Mouse (Mus musculus): ENCODE measurements at regions not wholly inside any gene's neighbourhood (a gene's known extent, or its start where the extent isn't known, plus 50 kb on each side); places are given as distances from the start of the nearest gene placed in this dataset.
A peak's percentile ranks its signal among the peaks of the same experiment; 100 is the strongest.

DNA sequence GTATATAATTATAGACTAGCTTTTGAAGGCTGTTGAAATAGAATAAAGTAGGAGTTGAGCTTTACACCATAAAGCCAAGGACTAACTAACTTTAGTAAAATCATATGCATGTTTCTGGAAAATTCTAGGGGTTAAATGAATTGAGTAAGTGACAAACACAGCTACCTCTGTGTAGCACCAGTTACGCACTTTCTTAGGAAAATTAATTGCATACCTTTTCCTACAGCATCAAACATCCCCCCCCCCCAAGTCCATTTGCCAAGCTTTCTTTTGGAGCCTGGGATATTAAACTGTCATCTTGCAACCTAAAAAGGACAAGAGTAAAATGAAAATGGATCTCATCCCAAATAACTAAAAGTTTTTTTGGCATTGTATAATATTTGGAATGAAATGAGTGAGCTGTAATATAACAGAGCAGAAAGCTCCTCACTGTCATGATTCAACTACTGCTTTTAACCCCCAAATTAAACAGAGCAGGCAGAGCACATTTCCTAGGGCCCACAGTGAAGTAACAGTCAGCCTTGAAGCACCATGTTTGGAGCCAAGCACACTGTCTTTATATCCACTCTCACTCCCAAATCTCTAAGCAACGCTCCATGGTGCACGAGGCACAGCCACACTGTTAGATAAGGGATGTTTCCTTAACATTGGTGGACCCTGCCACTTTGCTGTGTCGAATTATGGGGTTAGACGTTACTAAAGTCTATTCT, 210.9 kb upstream of the Rgmb start:
- Histone ChIP-seq H3K36me3 (no peaks in the 10 kb centered on the region), H3K4me2 (no peak overlapping the region), H3K9me3 (replicated peaks) (no peaks in the 10 kb centered on the region), H3K9ac (no peak overlapping the region), H3K4me3 (replicated peaks) (no peak overlapping the region), H3K27ac (no peak overlapping the region), H3K27me3 (no peaks in the 10 kb centered on the region), H3K4me1 (replicated peaks) (no peaks in the 10 kb centered on the region)
- DNase-seq (no peak), ATAC-seq (ENCODE audit: low read depth) (no peak)
- 49% methylated on average over 5 of the region's 5 CpGs for WGBS (ENCODE audit: insufficient replicate concordance)

DNA sequence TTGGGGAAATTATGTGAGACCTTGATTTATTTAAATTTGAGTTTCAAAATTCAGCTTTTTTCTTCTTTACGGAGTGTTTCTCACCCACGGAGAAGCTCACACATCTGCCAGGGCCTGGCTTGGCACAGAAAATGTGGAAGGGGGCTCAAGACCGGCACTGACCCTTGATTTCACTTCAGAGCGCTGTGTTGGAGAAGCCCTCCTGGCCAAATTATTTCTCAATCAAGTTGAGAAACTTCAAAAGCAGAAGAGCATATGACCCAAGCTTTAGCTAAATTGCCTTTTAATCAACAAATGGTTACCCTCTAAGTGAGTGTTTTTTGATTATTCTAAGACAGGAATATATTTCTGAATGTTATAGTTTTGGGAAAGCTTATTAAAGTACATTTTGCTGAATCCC, 197.2 kb upstream of the Rgmb start:
- ATAC-seq (ENCODE audit: low read depth) (no peak), DNase-seq (no peak)
- Histone ChIP-seq H3K9me3 (replicated peaks) (no peaks in the 10 kb centered on the region), H3K4me1 (replicated peaks) (no peaks in the 10 kb centered on the region), H3K27ac (no peak overlapping the region), H3K27me3 (no peaks in the 10 kb centered on the region), H3K4me3 (replicated peaks) (no peak overlapping the region), H3K9ac (no peak overlapping the region), H3K4me2 (no peak overlapping the region), H3K36me3 (no peaks in the 10 kb centered on the region)
- 58% methylated on average over 4 of the region's 4 CpGs for WGBS (ENCODE audit: insufficient replicate concordance)

DNA sequence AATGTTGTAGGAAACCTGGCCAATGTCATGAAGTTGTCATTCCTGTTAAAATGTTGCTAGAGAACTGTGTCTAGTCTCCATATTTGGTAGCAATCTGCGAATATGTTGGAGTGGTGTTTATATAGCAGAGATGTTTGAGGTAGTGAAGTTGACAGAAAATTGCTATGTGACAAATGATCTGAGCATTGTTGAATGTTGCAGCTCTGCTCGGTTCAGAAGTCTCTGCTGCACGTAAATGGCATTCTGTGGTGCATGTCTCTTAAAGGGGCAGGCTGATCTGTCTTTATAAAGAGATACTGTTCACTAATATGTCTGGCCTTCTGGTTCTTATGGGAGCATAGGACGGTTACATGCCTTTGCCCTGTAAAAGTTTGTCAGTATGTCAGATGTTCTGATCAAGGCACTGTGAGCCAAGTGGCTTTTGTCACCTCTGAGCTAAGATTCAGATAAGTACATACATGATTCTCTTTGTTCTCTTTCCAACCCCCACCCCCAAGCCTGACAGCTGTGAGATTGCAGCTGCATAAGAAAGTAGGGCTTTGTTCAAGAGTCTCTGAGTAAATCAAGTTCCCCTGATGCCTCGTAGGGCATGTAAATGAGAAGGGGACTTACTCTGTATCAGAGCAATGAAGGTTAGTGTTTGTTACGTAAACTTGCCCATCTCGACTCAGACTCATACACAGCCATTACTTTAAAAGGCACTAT, 174.2 kb upstream of the Rgmb start:
- Histone ChIP-seq H3K36me3 (no peaks in the 10 kb centered on the region), H3K27me3 (no peaks in the 10 kb centered on the region), H3K27ac (no peak overlapping the region), H3K4me3 (replicated peaks) (no peak overlapping the region), H3K9me3 (replicated peaks) (no peaks in the 10 kb centered on the region), H3K4me2 (no peak overlapping the region), H3K9ac (no peak overlapping the region), H3K4me1 (replicated peaks) (no peaks in the 10 kb centered on the region)
- no peak for ATAC-seq (ENCODE audit: low read depth)
- 40% methylated on average over 7 of the region's 7 CpGs for WGBS (ENCODE audit: insufficient replicate concordance)
- DNase-seq = no peak

DNA sequence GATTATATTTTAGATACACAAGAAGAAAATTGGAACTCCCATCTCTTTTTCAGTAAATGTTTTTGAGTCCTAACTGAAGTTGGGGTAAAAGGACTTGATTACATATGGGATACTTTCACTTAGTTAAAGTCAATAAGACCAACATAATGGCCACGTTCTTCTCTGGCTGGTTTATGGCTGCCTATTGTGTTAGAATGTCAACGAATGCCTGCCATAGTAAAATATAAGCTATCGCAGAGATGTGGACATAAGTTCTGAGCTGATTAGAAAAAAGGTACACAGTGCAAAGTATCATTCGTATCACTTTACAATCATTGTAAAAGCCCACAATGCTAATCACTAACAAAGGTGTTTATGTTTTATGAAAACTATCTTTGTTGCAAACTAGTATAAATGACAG, 173.2 kb upstream of the Rgmb start:
- Histone ChIP-seq H3K4me3 (replicated peaks) (no peak overlapping the region), H3K36me3 (no peaks in the 10 kb centered on the region), H3K4me2 (no peak overlapping the region), H3K27me3 (no peaks in the 10 kb centered on the region), H3K27ac (no peak overlapping the region), H3K9ac (no peak overlapping the region), H3K9me3 (replicated peaks) (no peaks in the 10 kb centered on the region), H3K4me1 (replicated peaks) (no peaks in the 10 kb centered on the region)
- no peak for ATAC-seq (ENCODE audit: low read depth)
- DNase-seq = no peak
- WGBS (ENCODE audit: insufficient replicate concordance) = 54% methylated on average over 4 of the region's 4 CpGs

DNA sequence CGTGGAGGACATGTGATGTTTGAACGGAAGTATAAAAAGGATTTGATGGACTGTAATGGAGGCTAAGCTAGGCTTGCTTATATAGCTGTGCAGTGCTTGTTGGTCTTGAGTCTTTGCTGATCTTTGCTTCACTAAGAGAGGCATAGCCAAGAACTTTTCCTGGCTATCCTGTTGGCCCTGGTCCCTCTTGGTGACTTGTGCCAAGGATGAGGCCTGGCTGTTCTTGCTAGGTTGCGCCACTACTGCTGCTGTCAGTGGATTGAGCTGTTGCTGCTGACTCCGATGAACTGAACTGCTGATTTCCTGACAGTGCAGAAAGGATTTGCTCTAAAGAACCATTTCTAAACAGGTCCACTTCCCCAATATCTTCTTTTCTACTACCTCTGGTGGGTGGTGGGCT, 167.9 kb upstream of the Rgmb start:
- Histone ChIP-seq H3K4me1 (replicated peaks) (no peaks in the 10 kb centered on the region), H3K9me3 (replicated peaks) (no peaks in the 10 kb centered on the region), H3K4me3 (replicated peaks) (no peak overlapping the region), H3K27ac (no peak overlapping the region), H3K9ac (no peak overlapping the region), H3K36me3 (no peaks in the 10 kb centered on the region), H3K4me2 (no peak overlapping the region), H3K27me3 (no peaks in the 10 kb centered on the region)
- DNase-seq (no peak), ATAC-seq (ENCODE audit: low read depth) (no peak)
- 69% methylated on average over 4 of the region's 4 CpGs for WGBS (ENCODE audit: insufficient replicate concordance)

DNA sequence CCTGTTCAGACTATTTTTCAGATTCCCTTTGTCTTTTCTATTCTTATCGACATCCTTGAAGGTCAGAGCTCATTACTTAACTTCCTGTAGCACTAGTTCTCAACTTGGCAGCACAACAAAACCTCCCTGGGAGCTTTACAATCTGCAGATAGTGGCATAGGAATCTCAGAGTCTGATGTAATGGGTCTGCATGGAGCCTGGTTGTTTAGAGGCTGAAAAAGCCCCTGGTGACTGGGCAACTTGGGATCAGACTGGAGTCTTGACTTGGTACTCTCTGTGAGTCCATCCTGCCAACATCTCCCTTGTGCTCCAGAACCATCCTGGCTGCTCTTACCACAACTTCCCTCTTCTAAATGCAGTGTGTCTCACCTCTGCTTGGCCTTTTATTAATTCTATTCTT, 166.4 kb upstream of the Rgmb start:
- no peak overlapping the region for H3K4me3 ChIP-seq (replicated peaks)
- DNase-seq = no peak
- H3K4me2 ChIP-seq = no peak overlapping the region
- WGBS (ENCODE audit: insufficient replicate concordance) = 8% methylated on average over 1 of the region's 1 CpGs
- no peak overlapping the region for H3K9ac ChIP-seq
- no peaks in the 10 kb centered on the region for H3K9me3 ChIP-seq (replicated peaks)
- no peak overlapping the region for H3K27ac ChIP-seq
- H3K27me3 ChIP-seq = no peaks in the 10 kb centered on the region
- H3K4me1 ChIP-seq (replicated peaks) = no peaks in the 10 kb centered on the region
- ATAC-seq (ENCODE audit: low read depth) = no peak
- no peaks in the 10 kb centered on the region for H3K36me3 ChIP-seq

DNA sequence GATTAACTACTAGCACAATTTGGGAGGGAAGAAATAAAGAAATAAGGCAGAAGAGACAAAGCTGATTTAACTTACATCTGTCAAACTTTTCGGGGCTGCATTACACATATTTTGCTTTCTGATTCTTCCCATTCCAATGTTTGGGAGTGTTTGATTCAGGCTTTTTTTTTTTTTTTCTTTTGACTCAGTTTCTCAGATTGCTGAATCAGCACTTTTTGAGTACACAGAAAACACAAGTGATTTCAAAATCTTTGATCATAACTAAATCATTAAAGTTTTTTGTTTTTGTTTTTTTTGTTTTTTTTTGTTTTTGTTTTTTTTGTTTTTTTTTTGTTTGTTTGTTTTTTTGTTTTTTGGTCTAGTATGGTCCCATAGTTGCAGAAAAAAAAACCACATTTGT, 164.7 kb upstream of the Rgmb start:
- Histone ChIP-seq H3K4me3 (replicated peaks) (no peak overlapping the region), H3K9ac (no peak overlapping the region), H3K4me2 (no peak overlapping the region), H3K36me3 (no peaks in the 10 kb centered on the region), H3K9me3 (replicated peaks) (no peaks in the 10 kb centered on the region), H3K27me3 (no peaks in the 10 kb centered on the region), H3K4me1 (replicated peaks) (no peaks in the 10 kb centered on the region), H3K27ac (no peak overlapping the region)
- no peak for ATAC-seq (ENCODE audit: low read depth)
- 46% methylated on average over 1 of the region's 1 CpGs for WGBS (ENCODE audit: insufficient replicate concordance)
- DNase-seq = no peak

DNA sequence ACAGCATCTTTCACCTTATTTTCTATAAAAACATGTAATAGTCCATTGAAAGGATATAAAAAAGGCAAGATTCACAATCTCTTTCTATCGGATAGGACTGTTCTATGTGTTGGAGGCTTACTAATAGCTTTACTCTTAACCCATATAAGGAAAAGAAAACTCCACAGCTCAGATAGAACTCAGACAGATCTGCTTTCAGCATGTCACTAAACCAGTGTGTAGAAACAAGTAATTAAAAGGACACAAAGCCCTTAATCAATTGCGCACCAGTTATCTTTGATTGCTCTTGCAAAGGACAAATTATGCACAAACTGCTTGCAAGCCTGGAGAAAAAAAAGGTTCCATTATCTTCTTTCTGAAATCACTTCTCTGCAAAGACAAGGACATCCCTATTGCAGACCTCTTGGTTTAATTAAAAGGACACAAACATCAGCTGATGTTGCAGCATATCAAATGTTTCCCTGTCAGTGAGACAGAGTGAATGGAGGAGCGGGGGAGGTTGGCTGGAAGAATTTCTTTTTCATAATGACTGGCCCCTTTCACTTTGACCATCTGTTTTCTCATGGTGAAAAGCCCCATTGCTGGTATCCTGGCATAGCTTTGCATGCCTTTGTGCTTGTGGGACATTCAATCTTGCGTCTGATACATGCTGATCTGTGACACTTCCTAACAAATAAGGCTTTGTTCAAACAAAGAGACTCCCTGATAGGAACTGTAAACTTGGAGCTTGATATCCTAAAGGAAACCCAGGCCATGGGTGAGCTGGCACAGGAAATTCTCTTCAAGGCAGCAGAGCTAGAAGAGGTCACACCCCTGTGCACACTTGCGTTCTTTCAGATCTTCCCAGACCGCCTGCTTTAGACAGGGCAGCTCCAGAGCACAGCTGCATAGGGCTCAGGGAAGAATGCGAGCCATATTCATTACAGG, 162.8 kb upstream of the Rgmb start:
- no peaks in the 10 kb centered on the region for H3K4me1 ChIP-seq (replicated peaks)
- H3K36me3 ChIP-seq = no peaks in the 10 kb centered on the region
- DNase-seq (no peak), ATAC-seq (ENCODE audit: low read depth) (peak; percentile 50; the same call in 1 of the 2 replicates)
- 38% methylated on average over 7 of the region's 7 CpGs for WGBS (ENCODE audit: insufficient replicate concordance)
- no peak overlapping the region for H3K4me3 ChIP-seq (replicated peaks)
- H3K4me2 ChIP-seq = no peak overlapping the region
- H3K27ac ChIP-seq = no peak overlapping the region
- H3K9me3 ChIP-seq (replicated peaks) = no peaks in the 10 kb centered on the region
- no peak overlapping the region for H3K9ac ChIP-seq
- no peaks in the 10 kb centered on the region for H3K27me3 ChIP-seq

DNA sequence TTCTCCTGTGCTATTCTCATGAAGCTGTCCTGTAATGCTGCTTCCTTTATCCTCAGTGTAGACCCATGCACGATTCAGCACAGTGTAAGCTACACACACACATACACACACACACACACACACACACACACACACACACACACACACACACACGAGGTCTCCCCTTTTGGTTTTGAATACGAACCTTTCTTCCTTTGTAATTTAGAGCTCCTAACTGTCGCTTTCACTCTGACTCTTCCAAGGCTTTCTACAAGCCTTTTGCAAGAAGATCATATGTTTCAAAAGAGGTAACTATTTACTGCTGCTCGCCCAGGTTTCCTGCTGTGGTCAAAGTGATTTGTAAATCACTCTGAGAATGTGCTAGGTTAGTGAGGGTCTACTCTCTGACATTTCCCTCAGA, 161.1 kb upstream of the Rgmb start:
- no peak for ATAC-seq (ENCODE audit: low read depth)
- Histone ChIP-seq H3K4me3 (replicated peaks) (no peak overlapping the region), H3K4me2 (no peak overlapping the region), H3K9ac (no peak overlapping the region), H3K36me3 (no peaks in the 10 kb centered on the region), H3K9me3 (replicated peaks) (no peaks in the 10 kb centered on the region), H3K4me1 (replicated peaks) (no peaks in the 10 kb centered on the region), H3K27me3 (no peaks in the 10 kb centered on the region), H3K27ac (no peak overlapping the region)
- 33% methylated on average over 5 of the region's 5 CpGs for WGBS (ENCODE audit: insufficient replicate concordance)
- DNase-seq = no peak

DNA sequence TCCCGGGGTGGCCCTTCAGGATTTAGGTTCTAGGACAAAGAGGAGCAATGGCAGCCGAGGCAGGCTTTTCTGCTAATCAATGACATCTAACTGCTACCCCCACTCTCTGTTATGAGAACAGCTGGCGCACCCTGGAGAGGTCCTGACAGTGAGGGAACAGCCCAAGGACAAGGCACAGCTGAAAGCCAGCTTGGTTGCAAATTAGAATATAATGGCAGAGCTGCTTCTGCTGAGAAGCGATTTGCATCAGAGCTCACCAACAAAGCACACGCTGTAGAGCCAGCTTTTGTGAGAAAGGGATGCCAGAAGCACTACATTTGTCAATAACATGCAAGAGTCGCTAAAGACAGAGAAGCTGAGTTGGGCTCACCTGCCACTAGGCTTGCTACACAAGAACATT, 159.5 kb upstream of the Rgmb start:
- H3K36me3 ChIP-seq = no peaks in the 10 kb centered on the region
- H3K27ac ChIP-seq = no peak overlapping the region
- no peak overlapping the region for H3K4me2 ChIP-seq
- no peak overlapping the region for H3K9ac ChIP-seq
- H3K4me3 ChIP-seq (replicated peaks) = no peak overlapping the region
- H3K27me3 ChIP-seq = no peaks in the 10 kb centered on the region
- 21% methylated on average over 6 of the region's 6 CpGs for WGBS (ENCODE audit: insufficient replicate concordance)
- DNase-seq (no peak), ATAC-seq (ENCODE audit: low read depth) (no peak)
- H3K9me3 ChIP-seq (replicated peaks) = no peaks in the 10 kb centered on the region
- H3K4me1 ChIP-seq (replicated peaks) = no peaks in the 10 kb centered on the region

DNA sequence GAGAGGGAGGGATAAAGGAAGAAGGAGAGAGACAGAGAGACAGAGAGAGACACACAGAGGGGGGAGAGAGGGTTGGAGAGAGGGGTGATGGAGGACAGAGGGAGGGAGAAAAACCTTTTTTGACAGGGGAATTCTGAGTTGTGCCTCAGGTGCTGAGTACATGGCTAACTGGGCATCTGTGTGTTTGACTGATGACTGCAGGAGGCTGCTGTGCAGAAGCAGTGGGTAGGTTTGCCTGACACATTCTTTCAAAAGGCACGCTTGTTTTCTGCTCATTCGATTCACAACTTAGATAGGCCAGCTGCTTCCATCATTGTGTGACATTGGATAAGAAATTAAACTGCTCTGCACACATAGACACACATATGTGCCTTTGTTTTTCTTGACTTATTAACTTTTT, 150.7 kb upstream of the Rgmb start:
- 60% methylated on average over 2 of the region's 2 CpGs for WGBS (ENCODE audit: insufficient replicate concordance)
- DNase-seq = no peak
- Histone ChIP-seq H3K4me2 (no peak overlapping the region), H3K4me1 (replicated peaks) (no peaks in the 10 kb centered on the region), H3K36me3 (no peaks in the 10 kb centered on the region), H3K4me3 (replicated peaks) (no peak overlapping the region), H3K9me3 (replicated peaks) (no peaks in the 10 kb centered on the region), H3K27ac (no peak overlapping the region), H3K27me3 (no peaks in the 10 kb centered on the region), H3K9ac (no peak overlapping the region)
- ATAC-seq (ENCODE audit: low read depth) = no peak
